Mouse (Mus musculus) neural tube, embryonic 13.5 days (tissue): Measurements from ENCODE around the gene Fndc3a. TPM values are rescaled to one million over a fixed set of nuclear protein-coding genes. Genes with fewer than 3 reads are reported as not detected.
A peak's percentile ranks its signal among the peaks of the same experiment; 100 is the strongest.

Source experiments
- ATAC-seq: fragments of 200-750 bp; cut with Nextera tagmentation; 2 replicates; pipeline ENCODE4 v1.8.0; 2017; ENCODE audit warnings: low read depth, mild to moderate bottlenecking, moderate TSS enrichment, moderate library complexity
- H3K27ac ChIP-seq: fragments of 300-500 bp; sonication (generic); replicated peaks from 2 replicates; pipeline ENCODE4 v1.5.1; 2015; ENCODE audit warnings: moderate library complexity, mild to moderate bottlenecking, inconsistent platforms
- H3K27me3 ChIP-seq: fragments of 300-500 bp; sonication (generic); 2 replicates; pipeline ENCODE4 v1.6.1; 2015; ENCODE audit warnings: mild to moderate bottlenecking, inconsistent platforms
- H3K36me3 ChIP-seq: fragments of 300-500 bp; sonication (generic); 2 replicates; pipeline ENCODE4 v1.6.1; 2015; ENCODE audit warnings: mild to moderate bottlenecking, inconsistent platforms
- H3K4me1 ChIP-seq: fragments of 300-500 bp; sonication (generic); replicated peaks from 2 replicates; pipeline ENCODE4 v1.6.1; 2015; ENCODE audit warnings: inconsistent platforms
- H3K4me2 ChIP-seq: fragments of 300-500 bp; sonication (generic); 2 replicates; pipeline ENCODE4 v1.6.1; 2015; ENCODE audit warnings: inconsistent platforms, mild to moderate bottlenecking, moderate library complexity
- H3K4me3 ChIP-seq: fragments of 300-500 bp; sonication (generic); 2 replicates; pipeline ENCODE4 v1.5.1; 2015; ENCODE audit warnings: mild to moderate bottlenecking, inconsistent platforms
- H3K9ac ChIP-seq: fragments of 300-500 bp; sonication (generic); 2 replicates; pipeline ENCODE4 v1.6.1; 2015; ENCODE audit warnings: moderate library complexity, mild to moderate bottlenecking, inconsistent platforms
- H3K9me3 ChIP-seq: fragments of 300-500 bp; sonication (generic); 2 replicates; pipeline ENCODE4 v1.6.1; 2016; ENCODE audit warnings: inconsistent platforms
- WGBS: fragments of 180-500 bp; shearing (Covaris S2); methylation state at CpG from one replicate; pipeline ENCODE4 v1.1.7; 2015; 5-methylcytosine and 5-hydroxymethylcytosine counted together
- polyA plus RNA-seq: library from polyadenylated mRNA; unstranded; fragments of >200 nt; fragmentation: Nextera tagmentation; extraction: Ambion mirVana; gene quantifications from 2 replicates; pipeline ENCODE4 v1.2.1, GENCODE M21; 2015

The Fndc3a gene
- 48.0 and 48.6 TPM in 2 replicates for polyA plus RNA-seq

- Histone ChIP-seq H3K9ac (peak within 1 kb of the TSS; percentile 88), H3K9me3 (no peaks in the 10 kb centered on the region), H3K36me3 (no peaks in the 10 kb centered on the region), H3K27me3 (peaks cover 8% of the 10 kb centered on the region), H3K27ac (peak within 1 kb of the TSS; percentile 94), H3K4me2 (peak within 1 kb of the TSS; percentile 62), H3K4me3 (peak within 1 kb of the TSS; percentile 84), H3K4me1 (peaks cover 11% of the 10 kb centered on the region)
- ATAC-seq: peak; percentile 94
- WGBS: under 1% methylated on average over 58 of the region's 82 CpGs
Observed at GRCm38 (mm10) chr14:72709710-72710340, at the start of gene Fndc3a. Gene Fndc3a, minus strand, starts transcription at chr14:72710003.

- 85% methylated on average over 6 of the region's 6 CpGs for WGBS
- Histone ChIP-seq H3K36me3 (no peaks in the 10 kb centered on the region), H3K4me3 (no peak overlapping the region), H3K27me3 (no peaks in the 10 kb centered on the region), H3K9me3 (no peaks in the 10 kb centered on the region), H3K4me2 (no peak overlapping the region), H3K9ac (no peak overlapping the region), H3K4me1 (no peaks in the 10 kb centered on the region), H3K27ac (no peak overlapping the region)
- ATAC-seq: no peak
Observed at GRCm38 (mm10) chr14:72752893-72753292, 43.1 kb upstream of the Fndc3a start.

GRCm38 (mm10) chr14:72750426-72751182 lies 40.8 kb upstream of the Fndc3a start:
- Histone ChIP-seq H3K9ac (no peak overlapping the region), H3K4me3 (no peak overlapping the region), H3K27ac (no peak overlapping the region), H3K9me3 (no peaks in the 10 kb centered on the region), H3K4me1 (no peaks in the 10 kb centered on the region), H3K36me3 (no peaks in the 10 kb centered on the region), H3K4me2 (no peak overlapping the region), H3K27me3 (no peaks in the 10 kb centered on the region)
- ATAC-seq: no peak
- 89% methylated on average over 5 of the region's 5 CpGs for WGBS

- Histone ChIP-seq H3K4me2 (no peak overlapping the region), H3K4me3 (no peak overlapping the region), H3K27me3 (no peaks in the 10 kb centered on the region), H3K9me3 (no peaks in the 10 kb centered on the region), H3K4me1 (no peaks in the 10 kb centered on the region), H3K9ac (no peak overlapping the region), H3K36me3 (no peaks in the 10 kb centered on the region), H3K27ac (no peak overlapping the region)
- WGBS: 91% methylated on average over 5 of the region's 5 CpGs
- ATAC-seq: no peak
Observed at GRCm38 (mm10) chr14:72748331-72748730, 38.5 kb upstream of the Fndc3a start.

- Histone ChIP-seq H3K27ac (no peak overlapping the region), H3K9me3 (no peaks in the 10 kb centered on the region), H3K4me2 (no peak overlapping the region), H3K27me3 (no peaks in the 10 kb centered on the region), H3K4me1 (0 out of 2 replicates have a peak, but pooled peaks cover 3% of the 10 kb centered on the region), H3K36me3 (no peaks in the 10 kb centered on the region), H3K4me3 (no peak overlapping the region), H3K9ac (no peak overlapping the region)
- WGBS: 77% methylated on average over 3 of the region's 3 CpGs
- no peak for ATAC-seq
Observed at GRCm38 (mm10) chr14:72741667-72742066, 31.9 kb upstream of the Fndc3a start.

- 87% methylated on average over 5 of the region's 5 CpGs for WGBS
- Histone ChIP-seq H3K9me3 (no peaks in the 10 kb centered on the region), H3K9ac (no peak overlapping the region)
Observed at GRCm38 (mm10) chr14:72740336-72740735, 30.5 kb upstream of the Fndc3a start.

GRCm38 (mm10) chr14:72739484-72740208 lies 29.8 kb upstream of the Fndc3a start:
- Histone ChIP-seq H3K27me3 (no peaks in the 10 kb centered on the region), H3K4me3 (no peak overlapping the region), H3K4me2 (no peak overlapping the region), H3K4me1 (0 out of 2 replicates have a peak, but pooled peaks cover 3% of the 10 kb centered on the region), H3K27ac (no peak overlapping the region), H3K36me3 (no peaks in the 10 kb centered on the region), H3K9ac (no peak overlapping the region), H3K9me3 (no peaks in the 10 kb centered on the region)
- WGBS: 61% methylated on average over 8 of the region's 8 CpGs
- ATAC-seq: no peak

More at GRCm38 (mm10) chr14:72740336-72740735, 30.5 kb upstream of the Fndc3a start:
- no peak overlapping the region for H3K4me3 ChIP-seq
- no peak for ATAC-seq
- H3K36me3 ChIP-seq: no peaks in the 10 kb centered on the region
- no peak overlapping the region for H3K4me2 ChIP-seq
- no peaks in the 10 kb centered on the region for H3K27me3 ChIP-seq
- H3K27ac ChIP-seq: no peak overlapping the region
- H3K4me1 ChIP-seq: 0 out of 2 replicates have a peak, but pooled peaks cover 3% of the 10 kb centered on the region

GRCm38 (mm10) chr14:72738776-72739175 lies 29.0 kb upstream of the Fndc3a start:
- 89% methylated on average over 4 of the region's 4 CpGs for WGBS
- no peak for ATAC-seq
- no peak overlapping the region for H3K9ac ChIP-seq

GRCm38 (mm10) chr14:72738217-72738616 lies 28.4 kb upstream of the Fndc3a start:
- H3K36me3 ChIP-seq: no peaks in the 10 kb centered on the region
- H3K27me3 ChIP-seq: no peaks in the 10 kb centered on the region
- H3K9ac ChIP-seq: no peak overlapping the region
- no peak overlapping the region for H3K4me2 ChIP-seq
- 85% methylated on average over 4 of the region's 4 CpGs for WGBS
- H3K27ac ChIP-seq: no peak overlapping the region
- H3K4me1 ChIP-seq: 0 out of 2 replicates have a peak, but pooled peaks cover 3% of the 10 kb centered on the region
- ATAC-seq: no peak
- no peak overlapping the region for H3K4me3 ChIP-seq
- H3K9me3 ChIP-seq: no peaks in the 10 kb centered on the region

More at GRCm38 (mm10) chr14:72738776-72739175, 29.0 kb upstream of the Fndc3a start:
- no peak overlapping the region for H3K4me2 ChIP-seq
- H3K4me3 ChIP-seq: no peak overlapping the region
- no peaks in the 10 kb centered on the region for H3K9me3 ChIP-seq
- 0 out of 2 replicates have a peak, but pooled peaks cover 3% of the 10 kb centered on the region for H3K4me1 ChIP-seq
- no peaks in the 10 kb centered on the region for H3K27me3 ChIP-seq
- no peaks in the 10 kb centered on the region for H3K36me3 ChIP-seq
- H3K27ac ChIP-seq: no peak overlapping the region

- Histone ChIP-seq H3K9me3 (no peaks in the 10 kb centered on the region), H3K9ac (no peak overlapping the region), H3K36me3 (no peaks in the 10 kb centered on the region), H3K4me1 (no peaks in the 10 kb centered on the region), H3K27me3 (no peaks in the 10 kb centered on the region), H3K27ac (no peak overlapping the region), H3K4me2 (no peak overlapping the region), H3K4me3 (no peak overlapping the region)
- WGBS: 61% methylated on average over 3 of the region's 3 CpGs
- no peak for ATAC-seq
Observed at GRCm38 (mm10) chr14:72725865-72726264, 16.1 kb upstream of the Fndc3a start.

GRCm38 (mm10) chr14:72722274-72723053 lies 12.7 kb upstream of the Fndc3a start:
- no peak overlapping the region for H3K4me3 ChIP-seq
- no peaks in the 10 kb centered on the region for H3K36me3 ChIP-seq
- 76% methylated on average over 3 of the region's 3 CpGs for WGBS
- H3K27me3 ChIP-seq: no peaks in the 10 kb centered on the region
- H3K9me3 ChIP-seq: no peaks in the 10 kb centered on the region
- H3K4me1 ChIP-seq: no peaks in the 10 kb centered on the region
- H3K4me2 ChIP-seq: no peak overlapping the region
- no peak overlapping the region for H3K27ac ChIP-seq
- ATAC-seq: no peak
- H3K9ac ChIP-seq: no peak overlapping the region
